Mouse (Mus musculus) intestine, embryonic 14.5 days (tissue): ENCODE results near the gene Hus1b. TPM values are rescaled to one million over a fixed set of nuclear protein-coding genes. Genes with fewer than 3 reads are reported as not detected.

Experiments
- ATAC-seq: fragments of 200-750 bp; cut with Nextera tagmentation; replicated peaks from 2 replicates; pipeline ENCODE4 v1.8.0; 2017; ENCODE audit warnings: low read depth, moderate number of reproducible peaks, moderate TSS enrichment, moderate library complexity; ENCODE audit not compliant: low FRiP score, low TSS enrichment
- DNase-seq: peaks from one replicate; pipeline ENCODE4 v3.0.0-alpha.2; 2018; ENCODE audit warnings: low spot score
- H3K27ac ChIP-seq: fragments of 300-500 bp; sonication (generic); 2 replicates; pipeline ENCODE4 v1.5.1; 2014; ENCODE audit warnings: low read depth, mild to moderate bottlenecking, control low read depth
- H3K27me3 ChIP-seq: fragments of 300-500 bp; sonication (generic); replicated peaks from 2 replicates; pipeline ENCODE4 v1.6.1; 2014; ENCODE audit warnings: low read length, control low read depth; ENCODE audit not compliant: control insufficient read depth, insufficient read depth
- H3K36me3 ChIP-seq: fragments of 300-500 bp; sonication (generic); 2 replicates; pipeline ENCODE4 v1.6.1; 2014; ENCODE audit warnings: low read length, control low read depth; ENCODE audit not compliant: control insufficient read depth, insufficient read depth
- H3K4me1 ChIP-seq: fragments of 300-500 bp; sonication (generic); replicated peaks from 2 replicates; pipeline ENCODE4 v1.6.1; 2014; ENCODE audit warnings: low read length, control low read depth, mixed read lengths; ENCODE audit not compliant: control insufficient read depth, insufficient read depth
- H3K4me2 ChIP-seq: fragments of 300-500 bp; sonication (generic); 2 replicates; pipeline ENCODE4 v1.6.1; 2014; ENCODE audit warnings: low read length
- H3K4me3 ChIP-seq: fragments of 300-500 bp; sonication (generic); 2 replicates; pipeline ENCODE4 v1.5.1; 2014; ENCODE audit warnings: low read depth, low read length, control low read depth, mixed read lengths
- H3K9ac ChIP-seq: fragments of 300-500 bp; sonication (generic); 2 replicates; pipeline ENCODE4 v1.6.1; 2014; ENCODE audit warnings: mild to moderate bottlenecking, low read length
- H3K9me3 ChIP-seq: fragments of 300-500 bp; sonication (generic); 2 replicates; pipeline ENCODE4 v1.6.1; 2016; ENCODE audit warnings: low read length, control low read depth; ENCODE audit not compliant: control insufficient read depth
- WGBS: fragments of 180-500 bp; shearing (Covaris S2); extraction: QIAGEN DNeasy Blood & Tissue Kit; methylation state at CpG from one replicate; pipeline ENCODE4 v1.1.7; 2014; 5-methylcytosine and 5-hydroxymethylcytosine counted together
- polyA plus RNA-seq: library from polyadenylated mRNA; unstranded; fragments of >200 nt; fragmentation: Nextera tagmentation; extraction: Ambion mirVana; gene quantifications from 2 replicates; pipeline ENCODE4 v1.2.1, GENCODE M21; 2014

The Hus1b gene
- polyA plus RNA-seq, 1 experiment from 2014 or later, result 0.15 TPM

DNA sequence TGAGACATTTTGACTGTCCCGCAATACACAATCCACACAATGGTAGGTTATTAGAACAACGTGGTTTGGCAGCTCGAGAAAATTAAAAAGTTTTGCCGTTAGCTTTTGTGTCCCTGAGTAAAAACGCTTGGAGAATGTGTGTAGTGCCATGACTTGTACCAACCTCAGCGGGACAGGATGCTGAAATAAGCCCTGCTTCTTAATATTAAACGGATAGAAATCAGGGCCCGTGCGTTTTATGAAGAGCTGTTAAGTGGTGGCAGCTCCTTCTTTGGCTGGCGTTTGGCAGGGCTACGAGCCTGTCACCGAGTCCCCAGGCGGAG is 37.7 kb upstream of the Hus1b start:
- peak overlapping the region; percentile 84 for H3K27ac ChIP-seq
- no peaks in the 10 kb centered on the region for H3K27me3 ChIP-seq
- peaks cover 11% of the 10 kb centered on the region for H3K4me1 ChIP-seq
- 16% methylated on average over 13 of the region's 13 CpGs for WGBS
- peak overlapping the region; percentile 66 for H3K9ac ChIP-seq
- no peak for ATAC-seq
- H3K4me2 ChIP-seq, result peak overlapping the region; percentile 82
- DNase-seq, result peak; percentile 77
- no peaks in the 10 kb centered on the region for H3K36me3 ChIP-seq
- H3K9me3 ChIP-seq, result no peaks in the 10 kb centered on the region
- peak overlapping the region; percentile 38 for H3K4me3 ChIP-seq

DNA sequence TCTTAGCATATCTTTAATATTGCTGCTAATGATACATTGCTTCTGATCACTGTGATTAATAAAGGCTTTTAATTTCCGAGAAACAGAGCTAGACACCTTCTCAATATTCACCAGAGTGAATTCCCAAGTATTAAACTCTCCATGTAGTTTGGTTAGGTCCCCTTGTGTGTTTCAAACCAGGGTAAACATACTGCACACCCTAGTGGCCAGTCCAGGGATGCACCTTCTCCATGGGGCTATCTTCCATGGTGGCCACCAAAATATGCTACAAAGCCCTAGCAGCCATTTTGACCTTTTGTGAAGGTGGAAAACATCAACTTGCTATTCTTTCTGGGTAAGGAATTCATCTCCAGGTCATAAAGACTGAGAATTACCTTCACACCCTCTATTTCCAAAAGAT is 34.1 kb upstream of the Hus1b start:
- no peak overlapping the region for H3K27ac ChIP-seq
- H3K4me3 ChIP-seq, result no peak overlapping the region
- ATAC-seq (no peak), DNase-seq (peak; percentile 52)
- no peak overlapping the region for H3K4me2 ChIP-seq
- 82% methylated on average over 1 of the region's 1 CpGs for WGBS
- H3K36me3 ChIP-seq, result no peaks in the 10 kb centered on the region
- H3K27me3 ChIP-seq, result no peaks in the 10 kb centered on the region
- H3K9ac ChIP-seq, result no peak overlapping the region
- H3K9me3 ChIP-seq, result no peaks in the 10 kb centered on the region
- H3K4me1 ChIP-seq, result peaks cover 6% of the 10 kb centered on the region

DNA sequence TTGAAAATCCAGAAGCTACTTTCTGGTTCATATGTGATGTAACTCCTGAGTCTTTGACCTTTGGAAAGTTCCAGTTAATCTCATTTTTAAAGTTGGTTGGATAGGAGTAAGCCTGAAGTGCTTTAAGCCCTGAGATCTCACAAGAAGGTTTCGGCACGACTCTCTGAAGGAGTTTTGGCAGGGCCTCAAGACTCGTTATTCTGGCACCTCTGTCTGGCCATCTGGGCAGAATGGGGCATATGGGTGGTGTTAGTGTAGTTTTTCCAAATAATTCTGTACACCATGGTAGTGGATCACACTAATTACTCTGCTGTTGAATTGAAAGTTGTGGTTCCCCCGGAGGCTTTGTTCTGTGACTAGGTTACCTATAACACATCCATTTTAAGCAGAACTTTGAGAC is 30.7 kb upstream of the Hus1b start:
- Histone ChIP-seq H3K4me2 (no peak overlapping the region), H3K27ac (no peak overlapping the region)

DNA sequence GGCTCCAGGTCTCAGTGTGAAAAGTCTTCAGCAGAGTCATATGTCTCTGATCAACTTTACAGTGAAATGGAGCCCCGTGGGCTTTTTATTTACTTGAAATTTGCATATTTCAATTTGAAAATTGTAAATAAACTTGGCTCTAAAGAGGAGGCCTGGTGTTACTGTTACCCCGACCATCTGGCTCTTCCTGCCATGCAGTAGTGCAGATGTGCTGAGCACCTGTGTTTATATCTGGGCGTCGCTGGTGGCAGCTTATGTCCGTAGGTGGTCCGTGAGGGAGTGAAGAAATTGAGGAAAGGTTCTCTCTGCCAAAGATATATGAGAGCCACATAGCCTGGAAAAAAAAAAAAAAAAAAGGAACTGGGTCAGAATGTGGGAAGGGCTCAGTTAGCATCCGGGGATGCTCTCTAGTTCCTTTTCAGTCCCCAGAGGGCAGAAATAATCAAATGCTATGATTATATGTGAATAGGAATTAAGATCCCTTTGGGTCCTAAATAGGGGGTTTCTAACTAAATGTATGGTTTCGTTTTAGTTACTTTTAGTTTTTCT is 29.1 kb upstream of the Hus1b start:
- peak; percentile 21 for DNase-seq
- Histone ChIP-seq H3K9ac (no peak overlapping the region), H3K27me3 (no peaks in the 10 kb centered on the region), H3K4me1 (peaks cover 11% of the 10 kb centered on the region), H3K36me3 (no peaks in the 10 kb centered on the region), H3K4me2 (no peak overlapping the region), H3K9me3 (no peaks in the 10 kb centered on the region), H3K27ac (peak overlapping the region; percentile 27; the same call in 1 of the 2 replicates), H3K4me3 (no peak overlapping the region)
- ATAC-seq, result no peak
- 31% methylated on average over 8 of the region's 8 CpGs for WGBS

More for the DNA sequence above, 30.7 kb upstream of the Hus1b start:
- ATAC-seq (no peak), DNase-seq (peak; percentile 45)
- Histone ChIP-seq H3K4me1 (peaks cover 8% of the 10 kb centered on the region; the same call in 1 of the 2 replicates), H3K27me3 (no peaks in the 10 kb centered on the region), H3K9ac (no peak overlapping the region), H3K4me3 (no peak overlapping the region), H3K36me3 (no peaks in the 10 kb centered on the region), H3K9me3 (no peaks in the 10 kb centered on the region)
- WGBS, result 55% methylated on average over 4 of the region's 4 CpGs

DNA sequence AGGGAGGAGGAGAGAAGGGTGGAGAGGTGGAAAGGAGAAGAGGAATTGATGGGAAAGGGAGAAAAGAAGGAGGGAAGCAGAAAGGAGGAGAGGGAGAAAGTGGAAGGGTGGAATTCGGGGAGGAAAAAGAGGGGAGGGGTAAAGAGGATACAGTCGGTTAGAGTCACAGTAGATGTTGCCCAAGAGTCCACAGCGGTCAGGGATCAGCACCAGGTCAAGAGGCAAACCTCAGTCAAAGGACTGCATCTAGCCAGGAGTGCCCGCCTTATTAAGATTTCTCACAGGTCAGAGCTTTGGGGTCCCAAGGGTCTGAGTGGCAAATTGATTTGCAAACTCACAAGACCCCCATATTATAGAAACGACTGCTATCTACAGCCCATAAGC is 26.7 kb upstream of the Hus1b start:
- WGBS, result 23% methylated on average over 5 of the region's 5 CpGs
- Histone ChIP-seq H3K27me3 (no peaks in the 10 kb centered on the region), H3K27ac (peak overlapping the region; percentile 92; the same call in 1 of the 2 replicates), H3K36me3 (no peaks in the 10 kb centered on the region), H3K4me3 (peak overlapping the region; percentile 92), H3K4me2 (peak overlapping the region; percentile 73), H3K4me1 (peaks cover 11% of the 10 kb centered on the region), H3K9me3 (no peaks in the 10 kb centered on the region), H3K9ac (peak overlapping the region; percentile 94)
- ATAC-seq (peak; percentile 33; the same call in 1 of the 2 replicates), DNase-seq (no peak)

DNA sequence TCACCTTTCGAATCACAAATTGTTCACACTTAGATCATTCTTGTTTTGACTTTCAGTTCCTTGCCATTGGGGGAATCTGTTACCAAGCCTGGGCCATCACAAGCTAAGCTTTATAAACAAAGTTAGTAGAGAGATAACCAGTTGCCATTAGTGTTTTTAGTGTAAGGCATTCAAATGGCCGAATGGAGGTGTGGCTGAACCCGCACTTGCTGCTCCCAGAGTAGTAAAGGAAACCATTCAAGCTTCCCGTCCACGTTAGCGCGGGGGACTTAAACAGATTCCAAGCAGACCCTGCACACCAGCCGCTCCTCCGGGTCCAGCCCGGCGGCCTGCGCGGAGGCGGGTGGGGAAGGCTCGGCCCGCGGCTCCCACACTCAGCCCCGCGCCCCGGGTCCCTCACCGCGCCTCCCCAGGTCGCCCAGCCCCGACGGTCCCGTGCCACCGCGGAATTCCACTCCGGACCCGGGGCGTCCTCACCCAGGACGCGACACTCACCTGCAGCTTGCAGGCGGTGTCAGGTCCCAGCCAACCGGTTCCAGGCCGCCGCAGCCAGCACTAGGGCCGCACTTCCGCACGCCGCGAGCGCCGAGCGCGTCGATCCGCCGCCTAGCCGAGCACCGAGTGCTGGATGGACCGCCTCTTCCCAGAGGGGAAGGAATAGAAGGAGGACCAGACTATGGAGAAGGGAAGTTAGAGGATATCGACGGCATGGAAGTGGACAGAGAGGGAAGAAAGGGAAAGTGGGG is 26.1 kb upstream of the Hus1b start, which contains the start of the genes Exoc2 and Gm5447:
Exoc2 (minus strand) TSS at position 593 of the 746 bp plus-strand sequence.
Gm5447 (plus strand) TSS at position 704 of the 746 bp plus-strand sequence.
- Histone ChIP-seq H3K9ac (peak within 1 kb of the TSS; percentile 94), H3K27me3 (no peaks in the 10 kb centered on the region), H3K36me3 (no peaks in the 10 kb centered on the region), H3K4me1 (peaks cover 13% of the 10 kb centered on the region), H3K4me3 (peak within 1 kb of the TSS; percentile 92), H3K27ac (peak within 1 kb of the TSS; percentile 92), H3K9me3 (no peaks in the 10 kb centered on the region), H3K4me2 (peak within 1 kb of the TSS; percentile 73)
- ATAC-seq (peak; percentile 98), DNase-seq (peak; percentile 94)
- under 1% methylated on average over 54 of the region's 54 CpGs for whole genome bisulfite sequencing

DNA sequence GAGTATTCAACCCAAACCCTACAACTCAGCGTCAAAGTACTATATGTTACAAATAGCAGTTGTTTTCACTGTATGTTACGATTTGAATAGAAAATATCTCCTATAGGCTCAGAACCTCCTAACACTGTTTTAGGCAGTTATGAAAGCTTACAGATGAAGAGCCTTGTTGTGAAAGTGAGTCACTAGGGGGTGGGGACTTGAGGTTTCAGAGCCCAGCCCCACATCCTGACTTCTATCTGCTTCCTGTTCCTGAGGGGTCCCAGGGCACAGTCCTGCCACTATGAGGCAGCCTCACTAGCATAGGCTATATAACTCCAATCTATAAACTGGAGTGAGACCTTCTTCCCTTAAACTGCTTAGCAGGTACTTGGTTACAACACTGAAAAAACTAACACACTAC is 24.5 kb upstream of the Hus1b start:
- no peak for ATAC-seq

DNA sequence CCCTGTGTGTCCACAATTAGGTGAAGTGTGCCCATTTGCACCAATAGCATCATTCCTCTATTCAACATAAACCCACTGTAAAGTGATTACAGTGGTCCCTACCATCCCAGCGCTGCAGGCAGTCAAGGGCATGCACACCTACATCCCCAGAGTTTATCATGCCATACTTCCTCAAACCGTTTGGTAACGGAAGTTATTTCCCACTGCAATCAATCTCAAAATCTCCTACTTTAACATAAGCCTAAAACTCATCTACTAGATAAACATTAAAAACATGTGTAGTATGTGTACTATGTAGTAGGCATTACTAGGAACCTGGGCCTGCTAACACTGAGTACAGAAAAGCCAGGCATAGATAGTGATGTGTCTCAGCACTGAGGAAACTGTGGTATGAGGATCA is 23.5 kb upstream of the Hus1b start:
- H3K27ac ChIP-seq, result no peak overlapping the region
- H3K27me3 ChIP-seq, result no peaks in the 10 kb centered on the region
- H3K36me3 ChIP-seq, result no peaks in the 10 kb centered on the region
- WGBS, result 87% methylated on average over 3 of the region's 3 CpGs
- H3K4me1 ChIP-seq, result peaks cover 9% of the 10 kb centered on the region
- no peak overlapping the region for H3K4me3 ChIP-seq
- no peaks in the 10 kb centered on the region for H3K9me3 ChIP-seq
- ATAC-seq (no peak), DNase-seq (no peak)
- no peak overlapping the region for H3K9ac ChIP-seq
- no peak overlapping the region for H3K4me2 ChIP-seq

More for the DNA sequence above, 24.5 kb upstream of the Hus1b start:
- no peaks in the 10 kb centered on the region for H3K9me3 ChIP-seq
- no peak overlapping the region for H3K27ac ChIP-seq
- no peak overlapping the region for H3K9ac ChIP-seq
- peak; percentile 34 for DNase-seq
- no peaks in the 10 kb centered on the region for H3K27me3 ChIP-seq
- WGBS, result 87% methylated on average over 2 of the region's 2 CpGs
- H3K4me2 ChIP-seq, result no peak overlapping the region
- no peak overlapping the region for H3K4me3 ChIP-seq
- H3K4me1 ChIP-seq, result peaks cover 13% of the 10 kb centered on the region
- no peaks in the 10 kb centered on the region for H3K36me3 ChIP-seq
